Mouse (Mus musculus) kidney, postnatal 14 days (tissue): ENCODE results near the gene Dennd1a.

Experiments
- DNase-seq: peaks from one replicate; pipeline ENCODE4 v3.0.0; 2022; ENCODE audit warnings: mixed read lengths

The Dennd1a gene

GRCm38 (mm10) chr2:38286733-38287551 is at the start of gene Dennd1a:
TSS of gene Dennd1a (minus strand) at chr2:38287390.
- DNase-seq, result peak; percentile 95

- DNase-seq, result no peak
These were observed 49.4 kb upstream of the Dennd1a start for GRCm38 (mm10) chr2:38336606-38337005.

- no peak for DNase-seq
These were observed 46.5 kb upstream of the Dennd1a start for GRCm38 (mm10) chr2:38333586-38334119.

GRCm38 (mm10) chr2:38326671-38327070 is 39.5 kb upstream of the Dennd1a start:
- no peak for DNase-seq

- no peak for DNase-seq
These were observed 36.2 kb upstream of the Dennd1a start for GRCm38 (mm10) chr2:38323380-38323779.

- no peak for DNase-seq
These were observed 33.7 kb upstream of the Dennd1a start for GRCm38 (mm10) chr2:38320911-38321310.

GRCm38 (mm10) chr2:38319086-38319485 is 31.9 kb upstream of the Dennd1a start:
- no peak for DNase-seq

GRCm38 (mm10) chr2:38313399-38313798 is 26.2 kb upstream of the Dennd1a start:
- DNase-seq, result no peak

GRCm38 (mm10) chr2:38312921-38313320 is 25.7 kb upstream of the Dennd1a start:
- DNase-seq, result no peak

GRCm38 (mm10) chr2:38305152-38305551 is 18.0 kb upstream of the Dennd1a start:
- DNase-seq, result no peak

GRCm38 (mm10) chr2:38300941-38301340 is 13.8 kb upstream of the Dennd1a start:
- DNase-seq, result no peak

- DNase-seq, result no peak
These were observed 8.7 kb upstream of the Dennd1a start for GRCm38 (mm10) chr2:38295939-38296338.

- DNase-seq, result no peak
These were observed 4.3 kb upstream of the Dennd1a start for GRCm38 (mm10) chr2:38291526-38291925.

GRCm38 (mm10) chr2:38288226-38288625 is 1.0 kb upstream of the Dennd1a start:
- DNase-seq, result no peak

- no peak for DNase-seq
These were observed 807 bp downstream of the Dennd1a start for GRCm38 (mm10) chr2:38286433-38286732.

- DNase-seq, result peak; percentile 22
These were observed 1.3 kb downstream of the Dennd1a start for GRCm38 (mm10) chr2:38285781-38286432.

GRCm38 (mm10) chr2:38283961-38284360 is 3.2 kb downstream of the Dennd1a start:
- peak; percentile 32 for DNase-seq

GRCm38 (mm10) chr2:38280376-38280775 is 6.8 kb downstream of the Dennd1a start:
- no peak for DNase-seq

- DNase-seq, result no peak
These were observed 12.2 kb downstream of the Dennd1a start for GRCm38 (mm10) chr2:38274973-38275372.

- DNase-seq, result no peak
These were observed 23.5 kb downstream of the Dennd1a start for GRCm38 (mm10) chr2:38263653-38264052.

- DNase-seq, result no peak
These were observed 28.1 kb downstream of the Dennd1a start for GRCm38 (mm10) chr2:38259052-38259451.

- no peak for DNase-seq
These were observed 49.6 kb downstream of the Dennd1a start for GRCm38 (mm10) chr2:38237616-38238015.

- no peak for DNase-seq
These were observed 51.6 kb downstream of the Dennd1a start for GRCm38 (mm10) chr2:38235593-38235992.

GRCm38 (mm10) chr2:38229882-38230281 is 57.3 kb downstream of the Dennd1a start:
- DNase-seq, result no peak
